Mouse (Mus musculus): ENCODE measurements around the gene Samm50. TPM values are rescaled to one million over a fixed set of nuclear protein-coding genes. Genes with fewer than 3 reads are reported as not detected.

The Samm50 gene
- total and polyA plus RNA-seq, 2 experiments from 2014 or later: 39.7 to 90.9 TPM

DNA sequence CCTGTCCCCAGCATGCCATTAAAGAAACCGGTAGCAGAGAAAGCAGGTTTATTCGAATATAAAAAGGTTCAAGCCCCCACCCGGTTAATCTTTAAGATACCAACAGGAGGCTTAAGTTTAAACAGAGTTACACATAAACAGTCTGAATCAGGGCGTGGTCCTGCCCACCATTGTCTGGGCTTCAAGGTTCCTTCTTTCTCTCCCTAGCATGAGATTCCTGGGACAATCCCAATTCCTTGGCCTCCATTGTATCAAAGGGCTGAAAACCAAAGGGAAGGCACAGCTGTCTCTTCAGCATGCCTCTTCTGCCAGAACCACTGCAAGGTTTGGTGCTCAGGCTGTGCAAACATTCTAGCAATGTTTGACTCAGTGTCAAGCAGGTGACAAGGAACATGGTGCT, 5.8 kb upstream of the Samm50 start:
- H3K4me2 ChIP-seq (ENCODE audit: low read depth, low read length, poor library complexity, severe bottlenecking): no peak overlapping the region
- 0 out of 2 replicates have a peak, but pooled peaks cover 3% of the 10 kb centered on the region for H3K36me3 ChIP-seq (ENCODE audit: insufficient read depth, low read length)
- no peaks in the 10 kb centered on the region; the same call in 1 of the 2 replicates for H3K4me1 ChIP-seq (ENCODE audit: insufficient read depth, low read length)
- H3K4me3 ChIP-seq (ENCODE audit: low read depth, low read length): no peak overlapping the region
- TF ChIP-seq CTCF (IDR thresholded peaks at IDR 0.05): no peak
- DNase-seq (ENCODE audit: low spot score) (no peak), ATAC-seq (ENCODE audit: low FRiP score) (no peak)
- no peaks in the 10 kb centered on the region for H3K9me3 ChIP-seq (ENCODE audit: low read length)
- WGBS: 51% methylated on average over 4 of the region's 4 CpGs
- no peak overlapping the region for H3K27ac ChIP-seq (ENCODE audit: low read depth, low read length)
- no peak overlapping the region for H3K9ac ChIP-seq (replicated peaks; ENCODE audit: low read length, poor library complexity, severe bottlenecking)
- no peaks in the 10 kb centered on the region for H3K27me3 ChIP-seq (ENCODE audit: insufficient read depth, low read length)

DNA sequence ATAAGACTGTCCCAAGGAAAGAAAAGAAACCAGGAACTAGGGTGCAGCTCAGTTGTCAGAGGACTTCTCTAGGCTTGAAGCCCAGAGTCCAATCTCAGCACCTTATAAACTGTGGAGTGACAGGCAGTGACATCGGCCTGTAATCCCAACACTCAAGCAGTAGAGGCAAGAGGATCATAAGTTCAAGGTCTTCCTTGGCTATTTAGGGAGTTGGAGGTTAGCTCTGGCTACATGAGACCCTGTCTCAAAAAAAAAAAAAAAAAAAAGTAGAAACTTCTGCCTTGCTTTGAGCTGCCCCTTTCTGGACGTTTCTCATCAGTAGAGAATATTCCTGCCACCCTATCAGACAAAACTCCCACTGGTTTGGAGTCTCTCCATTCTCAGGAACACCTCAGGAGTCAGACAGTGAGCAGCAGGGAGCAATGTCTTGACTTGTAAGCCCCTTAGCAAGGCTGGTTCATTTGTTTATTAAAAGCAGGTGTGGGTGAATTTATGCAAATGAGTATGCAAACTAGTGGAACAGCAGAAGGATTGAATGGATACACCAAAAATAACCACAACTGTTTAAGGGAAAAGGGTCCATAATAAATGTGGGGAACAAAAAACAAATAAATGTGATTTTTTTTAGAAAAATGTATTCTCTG, 3.0 kb upstream of the Samm50 start:
- WGBS: 65% methylated on average over 2 of the region's 2 CpGs

DNA sequence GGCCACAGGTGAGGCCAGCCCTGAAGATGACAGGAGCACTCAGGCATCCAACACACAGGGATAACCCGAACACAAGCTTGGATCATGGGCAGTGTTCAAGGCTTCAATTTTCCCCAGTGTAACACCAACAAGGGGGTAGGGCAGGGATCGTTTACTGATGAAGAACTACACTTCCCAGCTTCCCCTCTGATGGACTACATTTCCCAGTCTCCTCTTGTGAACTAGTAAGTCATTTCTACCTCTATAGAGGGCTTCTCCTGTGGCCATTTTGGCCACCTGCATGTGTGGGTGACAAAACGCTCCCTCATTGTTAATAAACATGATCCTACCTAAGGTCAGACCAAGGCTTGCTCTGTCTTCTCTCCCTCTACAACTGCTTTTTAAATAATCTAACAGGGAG, 2.2 kb upstream of the Samm50 start:
- Histone ChIP-seq H3K36me3 (ENCODE audit: insufficient read depth, low read length) (0 out of 2 replicates have a peak, but pooled peaks cover 3% of the 10 kb centered on the region), H3K9me3 (ENCODE audit: low read length) (no peaks in the 10 kb centered on the region), H3K9ac (replicated peaks; ENCODE audit: low read length, poor library complexity, severe bottlenecking) (no peak overlapping the region), H3K4me3 (ENCODE audit: low read depth, low read length) (no peak overlapping the region), H3K4me1 (ENCODE audit: insufficient read depth, low read length) (peaks cover 10% of the 10 kb centered on the region; the same call in 1 of the 2 replicates), H3K27me3 (ENCODE audit: insufficient read depth, low read length) (no peaks in the 10 kb centered on the region), H3K4me2 (ENCODE audit: low read depth, low read length, poor library complexity, severe bottlenecking) (no peak overlapping the region), H3K27ac (ENCODE audit: low read depth, low read length) (no peak overlapping the region)
- ATAC-seq (ENCODE audit: low FRiP score) (no peak), DNase-seq (ENCODE audit: low spot score) (peak; percentile 61)
- WGBS: 42% methylated on average over 3 of the region's 3 CpGs
- no peak for TF ChIP-seq CTCF (IDR thresholded peaks at IDR 0.05)

More for the DNA sequence above, 3.0 kb upstream of the Samm50 start:
- DNase-seq (ENCODE audit: low spot score) (no peak), ATAC-seq (ENCODE audit: low FRiP score) (no peak)
- Histone ChIP-seq H3K4me3 (ENCODE audit: low read depth, low read length) (no peak overlapping the region), H3K27me3 (ENCODE audit: insufficient read depth, low read length) (no peaks in the 10 kb centered on the region), H3K9me3 (ENCODE audit: low read length) (no peaks in the 10 kb centered on the region), H3K36me3 (ENCODE audit: insufficient read depth, low read length) (0 out of 2 replicates have a peak, but pooled peaks cover 3% of the 10 kb centered on the region), H3K4me2 (ENCODE audit: low read depth, low read length, poor library complexity, severe bottlenecking) (no peak overlapping the region), H3K27ac (ENCODE audit: low read depth, low read length) (no peak overlapping the region), H3K9ac (replicated peaks; ENCODE audit: low read length, poor library complexity, severe bottlenecking) (no peak overlapping the region), H3K4me1 (ENCODE audit: insufficient read depth, low read length) (peaks cover 10% of the 10 kb centered on the region; the same call in 1 of the 2 replicates)
- TF ChIP-seq CTCF (IDR thresholded peaks at IDR 0.05): no peak

DNA sequence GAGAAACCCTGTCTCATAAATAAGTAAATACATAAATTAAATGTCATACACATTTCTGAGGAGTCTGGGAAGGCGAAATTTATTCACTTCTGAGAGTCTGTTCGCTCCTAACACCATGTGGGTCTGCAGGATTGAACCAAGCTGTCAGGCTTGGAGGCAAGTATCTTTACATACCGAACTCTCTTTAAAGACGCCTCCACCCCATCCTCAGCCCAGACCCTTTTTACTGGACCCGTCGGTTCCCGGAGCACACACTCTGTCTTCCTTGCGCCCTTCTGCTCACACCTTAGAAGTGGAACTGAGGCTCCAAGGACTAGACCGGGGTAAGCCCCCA, 350 bp upstream of the Samm50 start:
- peaks cover 10% of the 10 kb centered on the region; the same call in 1 of the 2 replicates for H3K4me1 ChIP-seq (ENCODE audit: insufficient read depth, low read length)
- peak overlapping the region; percentile 89 for H3K27ac ChIP-seq (ENCODE audit: low read depth, low read length)
- no peak for TF ChIP-seq CTCF (IDR thresholded peaks at IDR 0.05)
- H3K4me2 ChIP-seq (ENCODE audit: low read depth, low read length, poor library complexity, severe bottlenecking): peak overlapping the region; percentile 68
- WGBS: under 1% methylated on average over 9 of the region's 9 CpGs
- DNase-seq (ENCODE audit: low spot score) (no peak), ATAC-seq (ENCODE audit: low FRiP score) (peak; percentile 39)
- H3K9ac ChIP-seq (replicated peaks; ENCODE audit: low read length, poor library complexity, severe bottlenecking): peak overlapping the region; percentile 83
- no peaks in the 10 kb centered on the region for H3K9me3 ChIP-seq (ENCODE audit: low read length)
- peaks cover 5% of the 10 kb centered on the region; the same call in 1 of the 2 replicates for H3K36me3 ChIP-seq (ENCODE audit: insufficient read depth, low read length)
- H3K27me3 ChIP-seq (ENCODE audit: insufficient read depth, low read length): no peaks in the 10 kb centered on the region
- peak overlapping the region; percentile 85 for H3K4me3 ChIP-seq (ENCODE audit: low read depth, low read length)

DNA sequence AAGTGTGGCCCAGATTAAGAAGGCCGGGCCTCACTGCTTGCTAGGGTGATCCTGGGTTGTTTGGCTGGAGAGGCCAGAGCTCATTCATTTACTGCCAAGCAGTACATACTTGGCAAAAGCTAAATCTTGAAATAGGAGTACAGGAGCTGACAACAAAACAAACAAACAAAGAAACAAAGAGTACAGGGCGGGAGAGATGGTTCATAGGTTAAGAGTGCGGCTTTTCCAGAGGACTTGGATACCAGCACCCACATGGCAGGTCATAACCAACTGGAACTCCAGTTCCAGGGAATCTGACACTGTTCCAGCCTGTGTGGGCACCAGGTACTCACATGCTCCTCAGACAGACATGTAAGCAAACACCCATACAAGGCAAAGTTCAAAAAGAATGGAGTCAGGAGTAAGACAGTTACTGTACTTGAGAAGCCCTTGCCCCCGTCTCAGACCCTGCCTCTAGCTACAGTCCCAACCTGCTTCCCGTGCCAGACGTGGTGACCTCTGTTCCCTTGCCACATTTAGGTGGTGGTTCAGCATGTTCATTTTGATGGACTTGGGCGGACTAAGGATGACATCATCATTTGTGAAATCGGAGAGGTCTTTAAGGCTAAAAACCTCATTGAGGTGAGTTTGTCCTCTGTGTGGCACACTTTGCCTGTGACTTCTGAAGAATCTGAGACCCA, 4.6 kb downstream of the Samm50 start:
- 91% methylated on average over 8 of the region's 8 CpGs for WGBS
- Histone ChIP-seq H3K9ac (replicated peaks; ENCODE audit: low read length, poor library complexity, severe bottlenecking) (no peak overlapping the region), H3K4me3 (ENCODE audit: low read depth, low read length) (no peak overlapping the region), H3K4me1 (ENCODE audit: insufficient read depth, low read length) (peaks cover 10% of the 10 kb centered on the region; the same call in 1 of the 2 replicates), H3K27me3 (ENCODE audit: insufficient read depth, low read length) (no peaks in the 10 kb centered on the region), H3K9me3 (ENCODE audit: low read length) (no peaks in the 10 kb centered on the region), H3K4me2 (ENCODE audit: low read depth, low read length, poor library complexity, severe bottlenecking) (no peak overlapping the region), H3K36me3 (ENCODE audit: insufficient read depth, low read length) (peaks cover 51% of the 10 kb centered on the region), H3K27ac (ENCODE audit: low read depth, low read length) (no peak overlapping the region)
- no peak for DNase-seq (ENCODE audit: low spot score)
- no peak for TF ChIP-seq CTCF (IDR thresholded peaks at IDR 0.05)
- ATAC-seq (ENCODE audit: low FRiP score): no peak

DNA sequence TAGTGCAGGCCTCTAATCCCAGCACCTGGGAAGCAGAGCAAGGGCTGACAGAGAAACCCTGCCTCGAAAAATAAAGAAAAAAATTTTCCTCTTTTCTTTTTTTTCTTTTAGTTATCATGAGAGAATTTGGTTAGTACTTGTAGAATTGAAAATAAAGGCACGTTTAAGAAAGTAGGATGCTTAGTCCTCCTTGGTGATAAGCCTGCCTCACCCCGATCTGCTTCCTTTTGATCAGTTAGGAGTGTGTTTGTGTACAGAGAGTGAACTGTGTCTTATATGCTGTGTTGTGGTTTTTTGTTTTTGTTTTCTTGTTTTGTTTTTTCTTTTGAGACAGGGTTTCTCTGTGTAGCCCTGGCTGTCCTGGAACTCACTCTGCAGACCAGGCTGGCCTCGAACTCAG, 15.3 kb downstream of the Samm50 start:
- H3K9ac ChIP-seq (replicated peaks; ENCODE audit: low read length, poor library complexity, severe bottlenecking): no peak overlapping the region
- H3K4me3 ChIP-seq (ENCODE audit: low read depth, low read length): no peak overlapping the region
- DNase-seq (ENCODE audit: low spot score) (no peak), ATAC-seq (ENCODE audit: low FRiP score) (no peak)
- no peaks in the 10 kb centered on the region for H3K27me3 ChIP-seq (ENCODE audit: insufficient read depth, low read length)
- no peaks in the 10 kb centered on the region for H3K4me1 ChIP-seq (ENCODE audit: insufficient read depth, low read length)
- no peak overlapping the region for H3K27ac ChIP-seq (ENCODE audit: low read depth, low read length)
- TF ChIP-seq CTCF (IDR thresholded peaks at IDR 0.05): no peak
- no peak overlapping the region for H3K4me2 ChIP-seq (ENCODE audit: low read depth, low read length, poor library complexity, severe bottlenecking)
- no peaks in the 10 kb centered on the region for H3K9me3 ChIP-seq (ENCODE audit: low read length)
- WGBS: 96% methylated on average over 4 of the region's 4 CpGs
- peaks cover 63% of the 10 kb centered on the region for H3K36me3 ChIP-seq (ENCODE audit: insufficient read depth, low read length)

Data from midbrain, postnatal 0 days (tissue).